Mouse (Mus musculus): ENCODE measurements around the gene Dpep2nb.

GRCm38 (mm10) chr8:105961101-105961500 lies 44.7 kb downstream of the Dpep2nb start:
- TF ChIP-seq CTCF (IDR thresholded peaks at IDR 0.05; ENCODE audit: borderline replicate concordance, insufficient read depth, low read length), result no peak
- TF ChIP-seq POLR2A (IDR thresholded peaks at IDR 0.05; ENCODE audit: low read depth, low read length), result no peak

All from embryonic fibroblast, embryonic 13.5 days (primary cell).